Mouse (Mus musculus) limb, embryonic 11.5 days (tissue): ENCODE results near the gene Myl3. TPM values are rescaled to one million over a fixed set of nuclear protein-coding genes. Genes with fewer than 3 reads are reported as not detected.
A peak's percentile ranks its signal among the peaks of the same experiment; 100 is the strongest.

Experiments used
- ATAC-seq: fragments of 200-750 bp; cut with Nextera tagmentation; 2 replicates; pipeline ENCODE4 v1.8.0; 2017; ENCODE audit warnings: low read depth; ENCODE audit not compliant: insufficient number of reproducible peaks, low FRiP score, low TSS enrichment
- DNase-seq: peaks from one replicate; pipeline ENCODE4 v3.0.0-alpha.2; 2015; ENCODE audit warnings: low spot score
- H3K27ac ChIP-seq: fragments of 300-500 bp; sonication (generic); replicated peaks from 2 replicates; pipeline ENCODE4 v1.5.1; 2014; ENCODE audit warnings: low read depth, mild to moderate bottlenecking, low read length
- H3K27me3 ChIP-seq: fragments of 300-500 bp; sonication (generic); 2 replicates; pipeline ENCODE4 v1.6.1; 2014; ENCODE audit warnings: mild to moderate bottlenecking, low read length, mixed read lengths; ENCODE audit not compliant: control insufficient read depth, insufficient read depth
- H3K36me3 ChIP-seq: fragments of 300-500 bp; sonication (generic); 2 replicates; pipeline ENCODE4 v1.6.1; 2014; ENCODE audit warnings: mild to moderate bottlenecking, low read length, moderate library complexity, mixed read lengths; ENCODE audit not compliant: control insufficient read depth, insufficient read depth
- H3K4me1 ChIP-seq: fragments of 300-500 bp; sonication (generic); 2 replicates; pipeline ENCODE4 v1.6.1; 2014; ENCODE audit warnings: low read length, mixed read lengths; ENCODE audit not compliant: control insufficient read depth, insufficient read depth
- H3K4me2 ChIP-seq: fragments of 300-500 bp; sonication (generic); 2 replicates; pipeline ENCODE4 v1.6.1; 2014; ENCODE audit warnings: low read depth, mild to moderate bottlenecking, moderate library complexity; ENCODE audit not compliant: severe bottlenecking
- H3K4me3 ChIP-seq: fragments of 300-500 bp; sonication (generic); 2 replicates; pipeline ENCODE4 v1.5.1; 2014; ENCODE audit warnings: low read depth, low read length
- H3K9ac ChIP-seq: fragments of 300-500 bp; sonication (generic); 2 replicates; pipeline ENCODE4 v1.6.1; 2014; ENCODE audit warnings: mild to moderate bottlenecking, low read length
- H3K9me3 ChIP-seq: fragments of 300-500 bp; sonication (generic); 2 replicates; pipeline ENCODE4 v1.6.1; 2016; ENCODE audit warnings: low read length; ENCODE audit not compliant: control insufficient read depth
- WGBS: fragments of 180-500 bp; shearing (Covaris S2); extraction: QIAGEN DNeasy Blood & Tissue Kit; methylation state at CpG from one replicate; pipeline ENCODE4 v1.1.7; 2014; 5-methylcytosine and 5-hydroxymethylcytosine counted together
- polyA plus RNA-seq: library from polyadenylated mRNA; unstranded; fragments of >200 nt; fragmentation: Nextera tagmentation; extraction: Ambion mirVana; gene quantifications from 2 replicates; pipeline ENCODE4 v1.2.1, GENCODE M21; 2014

The Myl3 gene
- polyA plus RNA-seq, 1 experiment from 2014 or later = 1.8 TPM

GRCm38 (mm10) chr9:110733102-110733501 lies 8.6 kb upstream of the Myl3 start:
- H3K27me3 ChIP-seq = peaks cover 2% of the 10 kb centered on the region
- ATAC-seq (0 out of 2 replicates have a peak, but pooled peaks have one; percentile 18), DNase-seq (no peak)
- peak overlapping the region; percentile 19 for H3K4me3 ChIP-seq
- no peak overlapping the region for H3K9ac ChIP-seq
- peaks cover 35% of the 10 kb centered on the region for H3K4me1 ChIP-seq
- H3K27ac ChIP-seq = no peak overlapping the region
- no peaks in the 10 kb centered on the region; the same call in 1 of the 2 replicates for H3K36me3 ChIP-seq
- WGBS = 7% methylated on average over 8 of the region's 8 CpGs
- no peaks in the 10 kb centered on the region for H3K9me3 ChIP-seq
- H3K4me2 ChIP-seq = peak overlapping the region; percentile 64

GRCm38 (mm10) chr9:110734154-110734553 lies 7.5 kb upstream of the Myl3 start:
- no peak overlapping the region for H3K4me2 ChIP-seq
- H3K9me3 ChIP-seq = no peaks in the 10 kb centered on the region
- H3K27ac ChIP-seq = no peak overlapping the region
- no peaks in the 10 kb centered on the region; the same call in 1 of the 2 replicates for H3K36me3 ChIP-seq
- no peak overlapping the region for H3K4me3 ChIP-seq
- H3K27me3 ChIP-seq = peaks cover 2% of the 10 kb centered on the region; the same call in 1 of the 2 replicates
- H3K4me1 ChIP-seq = peaks cover 35% of the 10 kb centered on the region
- WGBS = 80% methylated on average over 7 of the region's 7 CpGs
- ATAC-seq = no peak
- DNase-seq = no peak
- no peak overlapping the region for H3K9ac ChIP-seq

DNA sequence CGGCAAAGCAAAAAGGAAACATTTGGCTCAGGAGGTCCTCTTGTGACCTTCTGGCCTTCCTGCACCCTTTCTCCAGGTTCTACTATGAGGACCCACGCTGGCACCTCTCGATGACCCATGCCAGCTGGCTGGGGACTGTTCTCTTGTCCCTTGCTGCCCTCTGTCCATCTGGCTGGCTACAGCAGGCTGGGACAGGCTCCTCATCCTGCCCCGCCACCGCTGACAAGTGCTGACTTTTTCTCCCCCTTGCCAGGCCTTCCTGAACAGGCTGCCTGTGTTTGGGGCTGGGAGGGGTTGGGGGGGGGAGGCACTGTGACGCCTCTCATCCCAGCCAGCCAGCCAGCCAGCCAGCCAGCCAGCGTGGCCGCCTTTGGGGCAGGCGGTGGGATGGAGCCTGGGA lies 5.3 kb upstream of the Myl3 start:
- DNase-seq = no peak
- peaks cover 3% of the 10 kb centered on the region; the same call in 1 of the 2 replicates for H3K27me3 ChIP-seq
- H3K27ac ChIP-seq = no peak overlapping the region
- no peak overlapping the region for H3K9ac ChIP-seq
- H3K9me3 ChIP-seq = no peaks in the 10 kb centered on the region
- 26% methylated on average over 9 of the region's 9 CpGs for WGBS
- peaks cover 33% of the 10 kb centered on the region for H3K4me1 ChIP-seq
- no peak overlapping the region for H3K4me2 ChIP-seq
- no peaks in the 10 kb centered on the region; the same call in 1 of the 2 replicates for H3K36me3 ChIP-seq
- H3K4me3 ChIP-seq = no peak overlapping the region
- ATAC-seq = no peak

DNA sequence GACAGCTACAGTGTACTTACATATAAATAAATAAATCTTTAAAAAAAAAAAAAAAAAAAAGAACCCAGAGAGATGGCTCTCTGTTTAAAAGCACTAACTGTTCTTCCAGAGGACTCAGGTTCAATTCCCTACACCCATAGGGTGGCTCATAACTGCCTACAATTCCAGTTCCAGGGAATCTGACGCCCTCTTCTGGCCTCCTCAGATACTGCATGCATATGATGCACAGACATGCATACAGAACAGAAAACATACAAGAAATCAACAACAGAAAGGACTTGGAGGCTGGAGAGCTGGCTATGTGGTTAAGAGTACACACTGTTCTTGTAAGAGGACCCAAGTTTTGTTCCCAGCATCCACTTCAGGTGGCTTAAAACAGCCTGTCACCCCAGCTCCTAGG lies 3.6 kb upstream of the Myl3 start:
- Histone ChIP-seq H3K9ac (no peak overlapping the region), H3K4me3 (no peak overlapping the region), H3K27ac (no peak overlapping the region), H3K36me3 (no peaks in the 10 kb centered on the region), H3K4me2 (no peak overlapping the region), H3K4me1 (peaks cover 24% of the 10 kb centered on the region), H3K9me3 (no peaks in the 10 kb centered on the region), H3K27me3 (peaks cover 3% of the 10 kb centered on the region; the same call in 1 of the 2 replicates)
- DNase-seq (no peak), ATAC-seq (no peak)
- 17% methylated on average over 1 of the region's 1 CpGs for WGBS

DNA sequence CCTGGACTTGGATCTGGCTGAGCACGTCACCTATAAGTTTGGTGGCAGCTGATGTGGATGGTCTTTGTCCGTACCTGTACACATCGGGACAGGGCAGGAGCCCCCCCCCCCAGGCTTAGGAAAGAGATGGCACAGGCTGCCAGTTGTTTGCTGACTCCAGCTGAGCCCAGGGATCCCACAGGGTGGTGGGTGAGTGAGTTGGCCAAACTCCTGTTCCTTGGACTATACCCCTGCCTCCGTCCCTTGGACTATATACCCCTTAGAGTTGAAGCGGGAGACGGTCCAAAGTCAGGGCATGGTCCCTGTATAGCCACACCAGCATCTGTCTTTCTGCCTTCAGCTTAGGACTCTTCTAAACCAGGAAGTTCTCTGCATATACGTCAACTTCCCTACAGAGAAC lies 1.7 kb upstream of the Myl3 start:
- H3K36me3 ChIP-seq = no peaks in the 10 kb centered on the region
- no peak overlapping the region for H3K9ac ChIP-seq
- H3K4me2 ChIP-seq = no peak overlapping the region
- H3K4me1 ChIP-seq = peaks cover 23% of the 10 kb centered on the region
- no peak overlapping the region for H3K27ac ChIP-seq
- WGBS = 87% methylated on average over 7 of the region's 7 CpGs
- H3K27me3 ChIP-seq = peaks cover 14% of the 10 kb centered on the region
- H3K4me3 ChIP-seq = no peak overlapping the region
- H3K9me3 ChIP-seq = no peaks in the 10 kb centered on the region
- DNase-seq = no peak
- no peak for ATAC-seq

DNA sequence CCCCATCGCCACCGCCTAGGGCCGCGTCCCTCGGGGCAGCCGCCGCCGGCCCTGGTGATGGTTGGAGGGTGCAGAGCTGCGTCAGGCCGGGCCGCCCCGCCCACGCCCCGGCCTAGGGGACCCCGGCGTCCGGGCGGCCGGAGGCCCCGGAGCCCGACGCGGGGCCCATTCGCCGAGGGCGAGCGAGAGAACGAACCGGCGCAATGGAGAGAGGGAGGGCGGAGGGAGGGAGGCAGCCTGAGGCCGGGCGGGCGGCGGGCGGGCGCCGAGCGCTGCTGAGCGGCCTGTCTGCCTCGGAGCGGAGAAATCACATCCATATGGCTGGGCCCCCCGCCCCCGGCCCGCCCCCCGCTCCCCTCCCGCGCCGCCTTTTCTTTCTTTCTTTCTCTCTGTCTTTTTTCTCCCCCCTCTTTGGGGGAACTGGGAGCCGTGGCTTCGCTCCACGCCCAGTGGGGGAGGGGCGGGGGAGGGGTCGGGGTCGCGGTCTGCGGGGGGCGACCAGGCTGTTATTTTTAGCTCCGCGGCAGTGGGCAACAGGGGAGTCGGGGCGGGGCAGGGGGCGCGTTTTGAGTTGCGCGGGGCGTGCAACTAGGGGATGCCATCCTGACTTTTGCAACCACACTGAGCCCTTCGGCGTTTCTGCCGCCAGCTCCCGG lies 762 bp downstream of the Myl3 start:
- Histone ChIP-seq H3K9me3 (no peaks in the 10 kb centered on the region), H3K4me2 (peak overlapping the region; percentile 88), H3K27me3 (peaks cover 14% of the 10 kb centered on the region), H3K27ac (peak overlapping the region; percentile 85), H3K9ac (peak overlapping the region; percentile 73), H3K4me3 (peak overlapping the region; percentile 69), H3K4me1 (peaks cover 30% of the 10 kb centered on the region), H3K36me3 (no peaks in the 10 kb centered on the region)
- DNase-seq = peak; percentile 81
- WGBS = under 1% methylated on average over 51 of the region's 71 CpGs
- peak; percentile 52; the same call in 1 of the 2 replicates for ATAC-seq

GRCm38 (mm10) chr9:110742951-110743455 lies 1.3 kb downstream of the Myl3 start:
- H3K4me1 ChIP-seq = peaks cover 31% of the 10 kb centered on the region
- H3K4me3 ChIP-seq = peak overlapping the region; percentile 69
- H3K9ac ChIP-seq = peak overlapping the region; percentile 73
- no peaks in the 10 kb centered on the region for H3K9me3 ChIP-seq
- H3K4me2 ChIP-seq = peak overlapping the region; percentile 88
- DNase-seq (peak; percentile 73), ATAC-seq (no peak)
- peak overlapping the region; percentile 85 for H3K27ac ChIP-seq
- under 1% methylated on average over 49 of the region's 49 CpGs for WGBS
- H3K36me3 ChIP-seq = no peaks in the 10 kb centered on the region
- H3K27me3 ChIP-seq = peaks cover 14% of the 10 kb centered on the region

GRCm38 (mm10) chr9:110743456-110744323 lies 2.0 kb downstream of the Myl3 start:
- DNase-seq = peak; percentile 62
- Histone ChIP-seq H3K4me1 (peaks cover 31% of the 10 kb centered on the region), H3K36me3 (no peaks in the 10 kb centered on the region), H3K27me3 (peaks cover 16% of the 10 kb centered on the region), H3K4me3 (peak overlapping the region; percentile 69), H3K4me2 (peak overlapping the region; percentile 88), H3K9ac (peak overlapping the region; percentile 73), H3K27ac (peak overlapping the region; percentile 85), H3K9me3 (no peaks in the 10 kb centered on the region)
- WGBS = 2% methylated on average over 44 of the region's 63 CpGs
- ATAC-seq = no peak
